Mouse (Mus musculus): ENCODE measurements at regions not wholly inside any gene's neighbourhood (a gene's known extent, or its start where the extent isn't known, plus 50 kb on each side); places are given as distances from the start of the nearest gene placed in this dataset.

DNA sequence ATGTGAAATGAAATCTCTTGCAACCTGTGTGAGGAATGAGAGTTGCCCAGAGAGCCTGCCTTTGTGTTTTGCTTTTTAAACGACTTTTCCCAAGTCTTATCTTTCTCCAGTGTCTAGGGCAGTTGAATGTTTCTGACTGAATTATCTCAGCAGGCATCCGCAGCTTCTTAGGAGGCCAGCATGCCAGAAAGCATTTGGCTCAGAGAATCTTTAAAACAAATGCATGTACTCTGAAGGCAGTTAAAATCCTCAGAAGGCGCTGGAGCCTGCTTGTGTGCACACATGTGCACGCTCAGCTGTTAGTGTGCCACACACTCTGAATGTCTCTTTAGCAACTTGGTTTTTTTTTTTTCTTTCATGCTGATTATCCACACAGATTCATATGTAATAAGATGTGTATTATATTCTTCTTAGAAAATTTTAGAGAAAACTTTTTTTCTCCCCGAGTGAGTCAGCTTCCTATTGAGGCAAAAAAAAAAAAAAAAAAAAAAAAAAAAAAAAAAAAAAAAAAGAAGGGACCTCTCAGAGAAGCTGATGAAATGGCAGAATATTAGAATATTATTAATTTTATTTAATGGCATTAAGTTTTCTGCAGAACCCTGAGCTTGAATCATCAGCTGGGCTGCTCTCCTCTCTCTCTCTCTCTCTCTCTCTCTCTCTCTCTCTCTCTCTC lies 201.9 kb downstream of the Tmem38b start:
- no peak for TF ChIP-seq CTCF (IDR thresholded peaks at IDR 0.05; ENCODE audit: control insufficient read depth, insufficient read depth, insufficient read length)
- TF ChIP-seq MYOG (IDR thresholded peaks at IDR 0.05; ENCODE audit: control insufficient read depth, extremely low read depth, insufficient read length), result no peak
- no peak for TF ChIP-seq MAX (IDR thresholded peaks at IDR 0.05)
